Mouse (Mus musculus): ENCODE data around the gene Hist1h3g. TPM values are rescaled to one million over a fixed set of nuclear protein-coding genes. Genes with fewer than 3 reads are reported as not detected.
"Not testable (repeated sequence)": the region's sequence is repeated elsewhere in the genome, so short reads cannot be mapped to it uniquely, and the experiment has no call there.

The Hist1h3g gene
- polyA plus RNA-seq, 1 experiment: 5.5 TPM

- no peaks in the 10 kb centered on the region for H3K27me3 ChIP-seq (ENCODE audit: control insufficient read depth, insufficient read depth, insufficient read length)
- no peaks in the 10 kb centered on the region for H3K79me2 ChIP-seq (ENCODE audit: control insufficient read depth, insufficient read depth)
- no peaks in the 10 kb centered on the region for H3K79me3 ChIP-seq (ENCODE audit: low read depth)
- H3K4me3 ChIP-seq (ENCODE audit: insufficient read depth, poor library complexity, severe bottlenecking): peak overlapping the region; percentile 27
- no peaks in the 10 kb centered on the region for H3K36me3 ChIP-seq (ENCODE audit: control insufficient read depth, insufficient read depth)
- TF ChIP-seq USF1 (IDR thresholded peaks at IDR 0.05; ENCODE audit: low read depth): no peak
- no peak for TF ChIP-seq FOSL1 (IDR thresholded peaks at IDR 0.05; ENCODE audit: insufficient read depth, low read length, poor library complexity, severe bottlenecking)
- TF ChIP-seq CTCF (IDR thresholded peaks at IDR 0.05; ENCODE audit: control insufficient read depth, insufficient read depth, insufficient read length): no peak
- H3ac ChIP-seq (ENCODE audit: control insufficient read depth, insufficient read length, low read depth): peak overlapping the region; percentile 45
Observed at GRCm38 (mm10) chr13:23572218-23573033, 37.2 kb downstream of the Hist1h3g start.

DNA sequence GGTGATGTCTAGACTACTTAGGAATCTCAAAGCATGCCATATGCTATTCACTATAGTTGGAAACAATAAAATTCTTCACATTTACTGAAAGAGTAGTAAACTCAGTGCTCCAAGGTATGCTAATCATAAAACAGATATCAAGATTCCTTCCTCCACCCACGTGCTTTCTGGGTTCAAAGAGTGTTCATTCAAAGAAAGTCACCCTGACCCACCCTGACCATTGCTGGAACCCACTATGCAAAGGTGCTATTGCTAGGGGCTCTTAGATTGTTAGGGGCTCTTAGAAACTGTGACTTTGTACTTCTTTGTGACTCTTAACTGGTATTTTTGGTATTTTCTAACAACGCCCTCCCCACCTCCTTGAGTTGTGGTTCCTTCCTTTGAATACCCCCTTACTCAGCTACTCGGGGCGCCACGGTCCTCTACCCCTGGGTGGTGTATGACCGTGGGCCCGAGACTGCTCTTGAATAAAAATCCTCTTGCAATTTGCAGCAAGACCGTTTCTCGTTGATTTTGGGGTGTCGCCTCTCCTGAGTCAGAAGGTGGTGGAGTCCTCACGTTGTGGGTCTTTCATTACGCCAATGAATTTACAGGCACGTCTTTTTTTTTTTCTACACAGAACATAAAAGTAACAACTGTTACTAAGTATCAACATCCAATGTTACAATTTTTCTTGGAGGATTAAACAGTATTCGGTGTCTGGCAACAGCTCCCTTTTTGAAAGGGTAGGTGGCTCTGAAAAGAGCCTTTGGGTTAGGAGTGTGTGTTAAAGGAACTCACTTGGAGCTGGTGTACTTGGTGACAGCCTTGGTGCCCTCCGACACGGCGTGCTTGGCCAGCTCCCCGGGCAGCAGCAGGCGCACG lies 38.0 kb downstream of the Hist1h3g start:
- not testable (repeated sequence) for H3K27me3 ChIP-seq (ENCODE audit: control insufficient read depth, insufficient read depth, insufficient read length); H3K79me3 ChIP-seq (ENCODE audit: low read depth); H3K36me3 ChIP-seq (ENCODE audit: control insufficient read depth, insufficient read depth); H3K79me2 ChIP-seq (ENCODE audit: control insufficient read depth, insufficient read depth)
- H3K4me3 ChIP-seq (ENCODE audit: insufficient read depth, poor library complexity, severe bottlenecking): peak overlapping the region; percentile 25
- H3ac ChIP-seq (ENCODE audit: control insufficient read depth, insufficient read length, low read depth): peak overlapping the region; percentile 53

GRCm38 (mm10) chr13:23573898-23574524 lies 38.8 kb downstream of the Hist1h3g start, which contains the start of the genes Hist1h2bf and Hist1h2ad:
TSS of gene Hist1h2bf (minus strand) at chr13:23574196.
TSS of gene Hist1h2ad (plus strand) at chr13:23574381.
- H3K79me2 ChIP-seq (ENCODE audit: control insufficient read depth, insufficient read depth); H3K36me3 ChIP-seq (ENCODE audit: control insufficient read depth, insufficient read depth); H3K79me3 ChIP-seq (ENCODE audit: low read depth); H3K27me3 ChIP-seq (ENCODE audit: control insufficient read depth, insufficient read depth, insufficient read length): not testable (repeated sequence)
- Histone ChIP-seq H3K4me3 (ENCODE audit: insufficient read depth, poor library complexity, severe bottlenecking) (peak within 1 kb of the TSS; percentile 25), H3ac (ENCODE audit: control insufficient read depth, insufficient read length, low read depth) (peak within 1 kb of the TSS; percentile 53)

- H3ac ChIP-seq (ENCODE audit: control insufficient read depth, insufficient read length, low read depth); H3K4me3 ChIP-seq (ENCODE audit: insufficient read depth, poor library complexity, severe bottlenecking); H3K79me2 ChIP-seq (ENCODE audit: control insufficient read depth, insufficient read depth); H3K36me3 ChIP-seq (ENCODE audit: control insufficient read depth, insufficient read depth); H3K79me3 ChIP-seq (ENCODE audit: low read depth); H3K27me3 ChIP-seq (ENCODE audit: control insufficient read depth, insufficient read depth, insufficient read length): not testable (repeated sequence)
Observed at GRCm38 (mm10) chr13:23574546-23575170, 39.4 kb downstream of the Hist1h3g start.

DNA sequence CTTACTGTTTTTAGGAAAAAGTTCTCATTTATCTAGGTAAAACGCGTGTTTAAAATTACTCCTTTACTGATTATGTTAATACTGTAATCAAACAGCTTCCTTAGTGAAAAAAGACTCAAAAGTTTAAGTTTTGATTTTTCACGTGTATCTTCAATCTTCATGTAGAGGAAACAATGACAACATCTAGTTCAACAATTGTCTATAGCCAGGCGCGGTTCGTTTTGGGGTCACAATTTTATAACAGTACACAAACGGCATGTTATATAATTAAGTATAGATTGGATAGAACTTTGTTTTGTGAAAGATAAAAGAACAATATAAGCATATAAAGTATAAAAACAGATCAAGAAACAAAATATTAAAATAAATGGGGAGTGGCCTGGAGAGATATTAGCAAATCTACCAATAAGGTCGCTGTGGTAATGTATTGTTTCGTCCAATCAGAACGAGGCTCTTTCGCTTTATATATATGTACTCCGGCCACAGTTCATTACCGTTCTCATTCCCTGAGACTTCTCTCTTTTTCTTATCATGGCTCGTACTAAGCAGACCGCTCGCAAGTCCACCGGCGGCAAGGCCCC lies 40.1 kb downstream of the Hist1h3g start, which contains the start of gene Hist1h3d:
TSS of gene Hist1h3d (plus strand) at position 493 of the 581 bp plus-strand sequence.
- Histone ChIP-seq H3K79me2 (ENCODE audit: control insufficient read depth, insufficient read depth) (no peaks in the 10 kb centered on the region), H3K4me3 (ENCODE audit: insufficient read depth, poor library complexity, severe bottlenecking) (peak within 1 kb of the TSS; percentile 35), H3K36me3 (ENCODE audit: control insufficient read depth, insufficient read depth) (no peaks in the 10 kb centered on the region), H3ac (ENCODE audit: control insufficient read depth, insufficient read length, low read depth) (peak within 1 kb of the TSS; percentile 55), H3K27me3 (ENCODE audit: control insufficient read depth, insufficient read depth, insufficient read length) (no peaks in the 10 kb centered on the region), H3K79me3 (ENCODE audit: low read depth) (no peaks in the 10 kb centered on the region)
- TF ChIP-seq FOSL1 (IDR thresholded peaks at IDR 0.05; ENCODE audit: insufficient read depth, low read length, poor library complexity, severe bottlenecking) (no peak), CTCF (IDR thresholded peaks at IDR 0.05; ENCODE audit: control insufficient read depth, insufficient read depth, insufficient read length) (no peak), MAX (IDR thresholded peaks at IDR 0.05) (no peak), USF1 (IDR thresholded peaks at IDR 0.05; ENCODE audit: low read depth) (no peak), MYOG (IDR thresholded peaks at IDR 0.05; ENCODE audit: control insufficient read depth, extremely low read depth, insufficient read length) (no peak), MYOD1 (IDR thresholded peaks at IDR 0.05; ENCODE audit: control insufficient read depth, insufficient read length, low read depth) (no peak), CEBPB (IDR thresholded peaks at IDR 0.05; ENCODE audit: low read depth) (no peak)

DNA sequence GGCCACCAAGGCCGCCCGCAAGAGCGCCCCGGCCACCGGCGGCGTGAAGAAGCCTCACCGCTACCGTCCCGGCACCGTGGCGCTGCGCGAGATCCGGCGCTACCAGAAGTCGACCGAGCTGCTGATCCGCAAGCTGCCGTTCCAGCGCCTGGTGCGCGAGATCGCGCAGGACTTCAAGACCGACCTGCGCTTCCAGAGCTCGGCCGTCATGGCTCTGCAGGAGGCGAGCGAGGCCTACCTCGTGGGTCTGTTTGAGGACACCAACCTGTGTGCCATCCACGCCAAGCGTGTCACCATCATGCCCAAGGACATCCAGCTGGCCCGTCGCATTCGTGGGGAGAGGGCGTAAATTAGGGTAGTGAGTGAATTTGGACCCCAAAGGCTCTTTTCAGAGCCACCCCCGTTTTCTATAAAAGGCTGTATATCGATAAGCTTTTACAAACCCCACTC lies 40.7 kb downstream of the Hist1h3g start:
- H3K36me3 ChIP-seq (ENCODE audit: control insufficient read depth, insufficient read depth); H3K79me3 ChIP-seq (ENCODE audit: low read depth); H3K27me3 ChIP-seq (ENCODE audit: control insufficient read depth, insufficient read depth, insufficient read length); H3K79me2 ChIP-seq (ENCODE audit: control insufficient read depth, insufficient read depth): not testable (repeated sequence)
- peak overlapping the region; percentile 35 for H3K4me3 ChIP-seq (ENCODE audit: insufficient read depth, poor library complexity, severe bottlenecking)
- H3ac ChIP-seq (ENCODE audit: control insufficient read depth, insufficient read length, low read depth): peak overlapping the region; percentile 34

All from C2C12 (cell line).